Mouse (Mus musculus): ENCODE measurements at regions not wholly inside any gene's neighbourhood (a gene's known extent, or its start where the extent isn't known, plus 50 kb on each side); places are given as distances from the start of the nearest gene placed in this dataset.

DNA sequence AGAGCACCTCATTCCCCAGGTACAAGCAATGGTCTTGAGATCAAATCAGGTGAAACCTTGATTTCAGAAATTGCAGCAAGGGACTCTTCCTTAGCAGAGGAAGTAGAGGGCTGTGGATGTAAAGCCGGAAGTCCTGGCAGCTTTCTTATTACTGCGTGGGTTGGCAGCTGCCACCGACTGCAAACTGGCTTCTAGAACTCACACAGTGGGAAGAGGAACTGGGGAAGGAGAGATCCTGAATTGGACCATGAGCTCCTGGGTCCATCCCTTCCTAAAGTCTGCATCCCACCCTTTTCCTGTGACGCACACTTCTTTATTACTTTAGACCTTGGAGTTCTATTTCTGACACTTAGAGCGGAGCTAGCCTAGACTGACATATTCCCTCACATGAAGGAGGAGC, 116.9 kb upstream of the Tsc22d1 start:
- DNase-seq (ENCODE audit: low spot score), result no peak
- WGBS, result 97% methylated on average over 5 of the region's 5 CpGs
- TF ChIP-seq CTCF (IDR thresholded peaks at IDR 0.05), result no peak

DNA sequence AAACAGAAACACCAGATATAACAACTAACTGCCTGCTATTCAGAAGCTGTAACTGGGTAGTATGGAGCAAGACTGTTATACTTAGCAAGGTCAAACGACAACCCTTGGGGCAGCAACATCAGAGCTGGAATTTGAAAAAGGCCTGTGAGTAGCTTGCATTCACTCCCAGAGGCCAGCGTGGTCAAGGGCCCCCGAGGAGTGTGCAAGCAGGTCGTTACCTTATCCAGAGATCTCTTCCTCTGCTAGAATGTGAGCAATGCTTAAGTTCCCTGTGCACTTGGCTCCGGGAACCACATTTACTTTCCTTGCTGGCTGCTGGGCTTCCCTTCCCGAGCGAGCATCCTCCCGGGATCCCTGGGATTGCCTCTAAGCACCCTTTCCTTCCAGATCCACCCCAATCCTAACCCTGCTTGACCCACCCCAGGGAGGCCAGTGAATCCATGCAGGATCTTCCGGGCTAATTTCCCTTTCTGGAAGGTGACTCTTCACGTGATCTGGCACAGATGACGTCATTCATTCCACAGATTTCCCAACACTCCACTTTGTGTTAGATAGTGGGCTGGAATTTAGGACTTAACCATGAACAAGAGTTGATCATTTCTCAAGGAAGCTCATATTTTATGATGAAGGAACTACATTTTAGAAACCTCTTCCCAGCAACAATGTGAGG, 112.3 kb upstream of the Tsc22d1 start:
- ATAC-seq (ENCODE audit: low FRiP score) (no peak), DNase-seq (ENCODE audit: low spot score) (no peak)
- no peaks in the 10 kb centered on the region for H3K9me3 ChIP-seq (ENCODE audit: low read length)
- 80% methylated on average over 11 of the region's 11 CpGs for WGBS
- H3K27ac ChIP-seq (ENCODE audit: low read depth, low read length), result no peak overlapping the region
- no peak overlapping the region for H3K4me2 ChIP-seq (ENCODE audit: low read depth, low read length, poor library complexity, severe bottlenecking)
- no peaks in the 10 kb centered on the region for H3K36me3 ChIP-seq (ENCODE audit: insufficient read depth, low read length)
- no peak overlapping the region for H3K4me3 ChIP-seq (ENCODE audit: low read depth, low read length)
- no peaks in the 10 kb centered on the region for H3K27me3 ChIP-seq (ENCODE audit: insufficient read depth, low read length)
- no peaks in the 10 kb centered on the region for H3K4me1 ChIP-seq (ENCODE audit: insufficient read depth, low read length)
- H3K9ac ChIP-seq (replicated peaks; ENCODE audit: low read length, poor library complexity, severe bottlenecking), result no peak overlapping the region
- TF ChIP-seq CTCF (IDR thresholded peaks at IDR 0.05), result no peak

More for the DNA sequence above, 116.9 kb upstream of the Tsc22d1 start:
- Histone ChIP-seq H3K27me3 (ENCODE audit: insufficient read depth, low read length) (no peaks in the 10 kb centered on the region), H3K36me3 (ENCODE audit: insufficient read depth, low read length) (no peaks in the 10 kb centered on the region), H3K9me3 (ENCODE audit: low read length) (no peaks in the 10 kb centered on the region), H3K27ac (ENCODE audit: low read depth, low read length) (no peak overlapping the region), H3K4me2 (ENCODE audit: low read depth, low read length, poor library complexity, severe bottlenecking) (no peak overlapping the region), H3K4me3 (ENCODE audit: low read depth, low read length) (no peak overlapping the region), H3K9ac (replicated peaks; ENCODE audit: low read length, poor library complexity, severe bottlenecking) (no peak overlapping the region), H3K4me1 (ENCODE audit: insufficient read depth, low read length) (no peaks in the 10 kb centered on the region)
- ATAC-seq (ENCODE audit: low FRiP score), result no peak

DNA sequence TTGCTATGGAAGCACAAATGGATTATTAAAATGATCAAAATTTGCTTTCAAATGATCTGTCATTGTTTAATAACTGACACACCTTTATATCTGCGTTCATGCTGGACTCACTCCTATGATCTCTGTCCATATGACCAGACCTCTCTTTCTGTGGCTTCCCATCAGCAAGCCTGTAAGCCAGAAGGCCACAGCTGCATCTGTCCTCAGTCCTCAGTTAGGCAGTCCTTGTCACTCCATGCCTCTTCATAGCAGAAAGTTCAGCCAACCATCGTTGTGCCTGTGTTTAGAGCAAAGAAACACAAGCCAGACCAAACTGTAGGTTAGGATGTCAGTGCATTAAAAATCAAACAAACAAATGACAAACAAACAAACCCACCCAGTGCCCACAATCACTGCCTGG, 107.2 kb upstream of the Tsc22d1 start:
- H3K27me3 ChIP-seq (ENCODE audit: insufficient read depth, low read length), result no peaks in the 10 kb centered on the region
- DNase-seq (ENCODE audit: low spot score) (no peak), ATAC-seq (ENCODE audit: low FRiP score) (no peak)
- H3K9me3 ChIP-seq (ENCODE audit: low read length), result no peaks in the 10 kb centered on the region
- WGBS, result 60% methylated on average over 2 of the region's 2 CpGs
- no peaks in the 10 kb centered on the region for H3K36me3 ChIP-seq (ENCODE audit: insufficient read depth, low read length)
- no peak for TF ChIP-seq CTCF (IDR thresholded peaks at IDR 0.05)
- H3K4me3 ChIP-seq (ENCODE audit: low read depth, low read length), result no peak overlapping the region
- H3K27ac ChIP-seq (ENCODE audit: low read depth, low read length), result no peak overlapping the region
- H3K4me2 ChIP-seq (ENCODE audit: low read depth, low read length, poor library complexity, severe bottlenecking), result no peak overlapping the region
- H3K4me1 ChIP-seq (ENCODE audit: insufficient read depth, low read length), result no peaks in the 10 kb centered on the region
- H3K9ac ChIP-seq (replicated peaks; ENCODE audit: low read length, poor library complexity, severe bottlenecking), result no peak overlapping the region

DNA sequence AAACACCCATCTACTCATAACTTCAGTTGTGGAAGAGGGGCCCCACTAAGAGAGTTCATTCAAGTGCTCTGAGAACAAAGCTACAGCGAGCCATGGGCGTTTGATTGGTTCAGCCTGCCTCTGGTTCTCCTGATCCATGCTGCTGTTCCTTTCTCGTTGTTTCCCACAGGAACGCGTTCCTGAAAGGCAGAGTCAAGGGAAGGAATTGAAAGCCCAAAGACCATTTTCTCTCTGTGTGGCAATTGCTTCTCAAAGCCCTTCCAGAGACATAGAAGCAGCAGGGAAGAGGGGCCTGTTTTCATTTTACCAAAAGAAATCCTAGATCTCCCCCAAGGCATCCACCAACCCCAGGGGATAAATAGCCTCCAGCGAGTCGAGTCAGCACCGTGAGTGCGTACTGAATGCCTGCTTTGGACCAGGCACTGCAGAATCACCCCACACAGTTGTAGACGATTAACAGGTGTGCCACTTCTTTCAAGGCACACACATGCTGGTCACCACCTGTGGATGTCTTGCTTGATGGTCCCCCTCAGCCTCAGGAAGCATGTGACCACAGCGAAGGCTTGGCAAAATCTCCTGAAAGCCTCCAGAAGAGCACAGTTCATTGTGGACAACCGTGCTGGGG, 106.5 kb upstream of the Tsc22d1 start:
- Histone ChIP-seq H3K9ac (replicated peaks; ENCODE audit: low read length, poor library complexity, severe bottlenecking) (no peak overlapping the region; the same call in 1 of the 2 replicates), H3K9me3 (ENCODE audit: low read length) (no peaks in the 10 kb centered on the region), H3K4me1 (ENCODE audit: insufficient read depth, low read length) (no peaks in the 10 kb centered on the region), H3K36me3 (ENCODE audit: insufficient read depth, low read length) (no peaks in the 10 kb centered on the region), H3K4me3 (ENCODE audit: low read depth, low read length) (peak overlapping the region; percentile 23; the same call in 1 of the 2 replicates), H3K27me3 (ENCODE audit: insufficient read depth, low read length) (no peaks in the 10 kb centered on the region), H3K27ac (ENCODE audit: low read depth, low read length) (no peak overlapping the region), H3K4me2 (ENCODE audit: low read depth, low read length, poor library complexity, severe bottlenecking) (peak overlapping the region; percentile 44)
- ATAC-seq (ENCODE audit: low FRiP score) (no peak), DNase-seq (ENCODE audit: low spot score) (peak; percentile 54)
- TF ChIP-seq CTCF (IDR thresholded peaks at IDR 0.05), result no peak
- WGBS, result 18% methylated on average over 12 of the region's 12 CpGs

DNA sequence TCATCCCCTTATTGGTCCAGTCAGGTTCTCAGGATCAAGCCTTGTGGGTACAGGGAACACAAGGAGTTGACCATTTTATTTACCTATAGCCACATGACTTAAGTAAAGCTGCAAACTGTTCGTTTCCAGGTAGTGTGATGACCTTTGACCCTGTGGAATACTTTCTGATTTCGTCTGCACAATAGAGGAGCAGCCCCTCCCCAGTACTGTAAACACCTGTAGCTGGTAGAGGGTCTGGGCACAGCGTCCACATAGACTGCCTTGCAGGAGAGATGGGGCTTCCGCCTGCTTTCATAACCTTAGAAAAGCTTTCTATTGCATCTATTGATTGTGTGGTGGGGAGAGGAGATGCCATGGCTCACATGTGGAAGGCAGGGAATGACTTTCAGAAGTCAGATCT, 105.2 kb upstream of the Tsc22d1 start:
- H3K36me3 ChIP-seq (ENCODE audit: insufficient read depth, low read length), result no peaks in the 10 kb centered on the region
- DNase-seq (ENCODE audit: low spot score) (no peak), ATAC-seq (ENCODE audit: low FRiP score) (no peak)
- no peak for TF ChIP-seq CTCF (IDR thresholded peaks at IDR 0.05)
- no peak overlapping the region for H3K4me2 ChIP-seq (ENCODE audit: low read depth, low read length, poor library complexity, severe bottlenecking)
- WGBS, result 80% methylated on average over 4 of the region's 4 CpGs
- H3K27me3 ChIP-seq (ENCODE audit: insufficient read depth, low read length), result no peaks in the 10 kb centered on the region
- no peaks in the 10 kb centered on the region for H3K9me3 ChIP-seq (ENCODE audit: low read length)
- no peak overlapping the region for H3K4me3 ChIP-seq (ENCODE audit: low read depth, low read length)
- no peak overlapping the region for H3K27ac ChIP-seq (ENCODE audit: low read depth, low read length)
- no peaks in the 10 kb centered on the region for H3K4me1 ChIP-seq (ENCODE audit: insufficient read depth, low read length)
- H3K9ac ChIP-seq (replicated peaks; ENCODE audit: low read length, poor library complexity, severe bottlenecking), result no peak overlapping the region

DNA sequence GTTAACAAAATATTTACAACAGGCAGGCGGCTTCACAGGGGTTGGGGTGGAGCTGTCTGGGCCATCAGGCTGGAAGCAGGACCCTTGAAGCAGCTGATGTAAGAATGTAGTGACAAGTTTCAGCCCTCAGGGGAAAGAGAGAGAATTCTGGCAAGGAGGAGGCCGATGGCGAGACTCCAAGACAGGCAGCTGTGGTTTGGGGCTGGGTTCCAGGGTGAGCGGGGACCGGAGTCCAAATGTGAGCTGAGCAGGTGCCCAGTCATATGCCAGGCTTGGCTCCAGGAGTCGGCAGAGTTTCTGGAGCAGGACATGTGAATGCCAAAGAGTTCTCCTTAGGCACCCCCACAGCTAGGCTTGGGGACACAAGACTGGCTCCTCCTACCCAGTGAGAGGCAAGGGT, 104.5 kb upstream of the Tsc22d1 start:
- 71% methylated on average over 6 of the region's 6 CpGs for WGBS
- no peak overlapping the region for H3K4me2 ChIP-seq (ENCODE audit: low read depth, low read length, poor library complexity, severe bottlenecking)

More for the DNA sequence above, 104.5 kb upstream of the Tsc22d1 start:
- Histone ChIP-seq H3K27ac (ENCODE audit: low read depth, low read length) (no peak overlapping the region), H3K4me3 (ENCODE audit: low read depth, low read length) (no peak overlapping the region), H3K36me3 (ENCODE audit: insufficient read depth, low read length) (no peaks in the 10 kb centered on the region), H3K27me3 (ENCODE audit: insufficient read depth, low read length) (no peaks in the 10 kb centered on the region), H3K9ac (replicated peaks; ENCODE audit: low read length, poor library complexity, severe bottlenecking) (no peak overlapping the region), H3K9me3 (ENCODE audit: low read length) (no peaks in the 10 kb centered on the region), H3K4me1 (ENCODE audit: insufficient read depth, low read length) (no peaks in the 10 kb centered on the region)
- peak; percentile 62 for ATAC-seq (ENCODE audit: low FRiP score)
- DNase-seq (ENCODE audit: low spot score), result peak; percentile 80
- no peak for TF ChIP-seq CTCF (IDR thresholded peaks at IDR 0.05)
